Mouse (Mus musculus) forebrain, embryonic 11.5 days (tissue): ENCODE measurements around the gene Myadm. TPM values are rescaled to one million over a fixed set of nuclear protein-coding genes. Genes with fewer than 3 reads are reported as not detected.
"Not testable (repeated sequence)": the region's sequence is repeated elsewhere in the genome, so short reads cannot be mapped to it uniquely, and the experiment has no call there.

Experiments used
- ATAC-seq: fragments of 200-750 bp; cut with Nextera tagmentation; replicated peaks from 2 replicates; pipeline ENCODE4 v1.8.0; 2017; ENCODE audit warnings: moderate TSS enrichment; ENCODE audit not compliant: low FRiP score
- DNase-seq: peaks from one replicate; pipeline ENCODE4 v3.0.0-alpha.2; 2017; ENCODE audit warnings: low spot score
- H3K27ac ChIP-seq: fragments of 300-500 bp; sonication (generic); 2 replicates; pipeline ENCODE4 v1.5.1; 2014; ENCODE audit warnings: low read depth, low read length
- H3K27me3 ChIP-seq: fragments of 300-500 bp; sonication (generic); 2 replicates; pipeline ENCODE4 v1.6.1; 2014; ENCODE audit warnings: mild to moderate bottlenecking, low read length, mixed read lengths; ENCODE audit not compliant: control insufficient read depth, insufficient read depth
- H3K36me3 ChIP-seq: fragments of 300-500 bp; sonication (generic); 2 replicates; pipeline ENCODE4 v1.6.1; 2014; ENCODE audit warnings: mild to moderate bottlenecking, low read length, moderate library complexity, mixed read lengths; ENCODE audit not compliant: control insufficient read depth, insufficient read depth
- H3K4me1 ChIP-seq: fragments of 300-500 bp; sonication (generic); replicated peaks from 2 replicates; pipeline ENCODE4 v1.6.1; 2014; ENCODE audit warnings: low read length, mixed read lengths; ENCODE audit not compliant: control insufficient read depth, insufficient read depth
- H3K4me2 ChIP-seq: fragments of 300-500 bp; sonication (generic); 2 replicates; pipeline ENCODE4 v1.6.1; 2014; ENCODE audit warnings: low read depth, mild to moderate bottlenecking, low read length, moderate library complexity, mixed read lengths; ENCODE audit not compliant: severe bottlenecking
- H3K4me3 ChIP-seq: fragments of 300-500 bp; sonication (generic); 2 replicates; pipeline ENCODE4 v1.5.1; 2014; ENCODE audit warnings: low read depth, low read length
- H3K9ac ChIP-seq: fragments of 300-500 bp; sonication (generic); 2 replicates; pipeline ENCODE4 v1.6.1; 2014; ENCODE audit warnings: low read length
- H3K9me3 ChIP-seq: fragments of 300-500 bp; sonication (generic); 2 replicates; pipeline ENCODE4 v1.6.1; 2016; ENCODE audit warnings: low read length, mixed read lengths; ENCODE audit not compliant: control insufficient read depth
- whole genome bisulfite sequencing: fragments of 180-500 bp; shearing (Covaris S2); extraction: QIAGEN DNeasy Blood & Tissue Kit; methylation state at CpG from one replicate; pipeline ENCODE4 v1.1.7; 2014; 5-methylcytosine and 5-hydroxymethylcytosine counted together
- polyA plus RNA-seq: library from polyadenylated mRNA; unstranded; fragments of >200 nt; fragmentation: Nextera tagmentation; extraction: Ambion mirVana; gene quantifications from 2 replicates; pipeline ENCODE4 v1.2.1, GENCODE M21; 2014

Gene Myadm
- polyA plus RNA-seq, 1 experiment from 2014 or later = 29.1 TPM

DNA sequence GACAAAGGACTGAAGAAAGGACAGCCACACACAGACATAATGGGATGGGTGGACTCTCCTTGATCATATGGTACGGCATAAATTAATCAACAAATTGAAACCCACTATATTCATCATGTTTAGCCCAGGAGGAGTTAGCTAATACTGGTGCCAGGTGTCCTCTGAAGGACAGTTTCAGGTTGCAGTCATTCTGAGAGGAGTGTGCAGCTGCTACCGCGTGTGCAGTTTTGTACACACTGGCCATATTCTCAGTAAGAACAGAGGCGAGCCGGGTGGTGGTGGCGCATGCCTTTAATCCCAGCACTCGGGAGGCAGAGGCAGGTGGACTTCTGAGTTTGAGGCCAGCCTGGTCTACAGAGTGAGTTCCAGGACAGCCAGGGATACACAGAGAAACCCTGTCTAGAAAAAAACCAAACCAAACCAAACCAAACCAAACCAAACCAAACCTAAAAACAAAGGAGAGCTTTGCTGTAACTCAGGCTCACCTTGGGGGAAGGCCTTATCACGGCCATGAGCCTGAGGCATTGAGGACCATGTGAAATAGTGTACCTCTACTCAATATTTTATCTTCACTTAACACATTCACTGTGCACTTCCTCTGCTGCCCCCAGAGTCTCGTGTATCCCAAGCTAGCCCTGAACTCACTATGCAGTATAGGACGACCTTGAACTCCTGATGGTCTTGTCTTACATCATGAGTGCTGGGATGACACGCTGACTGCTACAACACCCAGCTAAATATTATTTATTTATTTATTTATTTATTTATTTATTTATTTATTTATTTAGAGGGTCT, 5.6 kb upstream of the Myadm start:
- Histone ChIP-seq H3K4me3 (no peak overlapping the region), H3K4me1 (no peaks in the 10 kb centered on the region), H3K4me2 (no peak overlapping the region), H3K9me3 (no peaks in the 10 kb centered on the region), H3K27me3 (no peaks in the 10 kb centered on the region), H3K9ac (no peak overlapping the region), H3K36me3 (no peaks in the 10 kb centered on the region), H3K27ac (no peak overlapping the region)
- DNase-seq = no peak
- no peak for ATAC-seq
- WGBS = 90% methylated on average over 11 of the region's 11 CpGs

DNA sequence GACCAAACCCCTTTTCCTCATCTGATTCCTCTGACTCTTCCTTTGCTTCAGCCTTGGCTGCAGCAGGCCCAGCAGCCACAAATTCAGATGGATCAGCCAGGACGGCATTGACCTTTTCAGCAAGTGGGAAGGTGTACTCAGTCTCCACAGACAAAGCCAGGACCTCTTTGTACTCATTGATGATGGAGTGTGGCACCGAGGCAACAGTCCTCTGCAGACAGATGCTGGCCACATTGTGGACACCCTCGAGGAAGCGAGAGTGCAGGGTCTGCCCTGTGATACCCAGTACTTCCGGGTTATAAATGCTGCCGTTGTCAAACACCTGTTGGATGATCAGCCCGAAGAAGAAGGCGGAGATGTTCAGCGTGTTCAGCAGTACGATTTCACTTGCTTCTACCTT, 4.3 kb upstream of the Myadm start:
- no peak overlapping the region for H3K4me3 ChIP-seq
- no peaks in the 10 kb centered on the region for H3K36me3 ChIP-seq
- H3K4me2 ChIP-seq = no peak overlapping the region
- no peaks in the 10 kb centered on the region for H3K9me3 ChIP-seq
- no peak overlapping the region for H3K9ac ChIP-seq
- H3K27ac ChIP-seq = no peak overlapping the region
- H3K27me3 ChIP-seq = no peaks in the 10 kb centered on the region
- DNase-seq = no peak
- ATAC-seq = no peak
- 84% methylated on average over 10 of the region's 10 CpGs for WGBS
- H3K4me1 ChIP-seq = no peaks in the 10 kb centered on the region; the same call in 1 of the 2 replicates

DNA sequence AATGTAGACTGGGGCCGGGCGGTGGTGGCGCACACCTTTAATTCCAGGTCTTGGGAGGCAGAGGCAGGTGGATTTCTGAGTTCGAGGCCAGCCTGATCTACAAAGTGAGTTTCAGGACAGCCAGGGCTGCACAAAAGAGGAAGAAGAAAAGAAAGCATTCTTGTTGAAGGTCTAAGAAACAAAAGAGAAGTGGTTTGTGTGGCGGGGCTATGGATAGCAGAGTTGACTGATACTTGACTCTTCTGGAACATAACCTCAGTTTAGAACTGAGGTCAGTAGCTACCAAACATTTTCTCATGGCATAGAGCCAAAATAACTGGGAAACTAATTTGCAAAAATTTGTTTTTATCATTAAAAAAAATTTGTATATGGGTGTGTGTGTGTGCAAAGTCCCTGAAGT, 2.8 kb upstream of the Myadm start:
- H3K27me3 ChIP-seq = no peaks in the 10 kb centered on the region
- no peak overlapping the region for H3K4me3 ChIP-seq
- no peaks in the 10 kb centered on the region for H3K9me3 ChIP-seq
- ATAC-seq = no peak
- no peak overlapping the region for H3K27ac ChIP-seq
- no peak overlapping the region for H3K9ac ChIP-seq
- no peaks in the 10 kb centered on the region for H3K36me3 ChIP-seq
- no peak overlapping the region for H3K4me2 ChIP-seq
- DNase-seq = no peak
- WGBS = 86% methylated on average over 5 of the region's 5 CpGs
- H3K4me1 ChIP-seq = peaks cover 4% of the 10 kb centered on the region; the same call in 1 of the 2 replicates

- no peak overlapping the region for H3K4me3 ChIP-seq
- no peak overlapping the region for H3K9ac ChIP-seq
- H3K4me1 ChIP-seq = peaks cover 4% of the 10 kb centered on the region; the same call in 1 of the 2 replicates
- no peak overlapping the region for H3K4me2 ChIP-seq
- H3K9me3 ChIP-seq = no peaks in the 10 kb centered on the region
- WGBS = 70% methylated on average over 7 of the region's 7 CpGs
- ATAC-seq (no peak), DNase-seq (no peak)
- H3K27me3 ChIP-seq = no peaks in the 10 kb centered on the region
- H3K36me3 ChIP-seq = no peaks in the 10 kb centered on the region
- H3K27ac ChIP-seq = no peak overlapping the region
Observed at GRCm38 (mm10) chr7:3287186-3287585, 1.7 kb upstream of the Myadm start.

- no peaks in the 10 kb centered on the region for H3K9me3 ChIP-seq
- H3K27ac ChIP-seq = peak overlapping the region; percentile 41; the same call in 1 of the 2 replicates
- H3K36me3 ChIP-seq = no peaks in the 10 kb centered on the region
- no peaks in the 10 kb centered on the region for H3K27me3 ChIP-seq
- 3% methylated on average over 18 of the region's 18 CpGs for WGBS
- H3K9ac ChIP-seq = peak overlapping the region; percentile 41
- DNase-seq = peak; percentile 96
- H3K4me2 ChIP-seq = peak overlapping the region; percentile 67
- H3K4me3 ChIP-seq = peak overlapping the region; percentile 35
- ATAC-seq = peak; percentile 96
- peaks cover 4% of the 10 kb centered on the region; the same call in 1 of the 2 replicates for H3K4me1 ChIP-seq
Observed at GRCm38 (mm10) chr7:3290257-3291033, 1.6 kb downstream of the Myadm start.

DNA sequence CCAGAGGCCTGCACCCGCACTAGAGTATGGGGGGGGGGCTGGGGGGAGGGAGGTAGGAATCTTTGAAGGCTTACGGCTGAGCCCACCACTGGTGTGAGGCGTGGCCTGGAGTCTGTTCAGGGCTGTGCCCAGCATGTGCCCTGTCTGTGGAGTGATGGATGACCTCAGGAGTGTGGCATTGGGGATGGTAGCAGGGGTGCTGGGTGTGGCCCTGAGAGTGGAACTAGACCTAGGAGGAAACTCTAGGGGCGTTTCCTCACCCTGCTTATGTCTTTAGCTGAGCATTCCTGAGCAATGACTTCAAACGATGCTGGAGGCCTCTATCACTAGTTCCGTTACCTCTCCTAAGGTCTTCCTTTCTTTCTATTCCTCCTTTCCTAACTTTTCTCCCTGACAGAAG, 2.3 kb downstream of the Myadm start:
- Histone ChIP-seq H3K27me3 (no peaks in the 10 kb centered on the region), H3K4me2 (peak overlapping the region; percentile 67), H3K9me3 (no peaks in the 10 kb centered on the region), H3K4me1 (peaks cover 4% of the 10 kb centered on the region; the same call in 1 of the 2 replicates), H3K9ac (peak overlapping the region; percentile 41; the same call in 1 of the 2 replicates), H3K4me3 (peak overlapping the region; percentile 35; the same call in 1 of the 2 replicates), H3K27ac (no peak overlapping the region), H3K36me3 (no peaks in the 10 kb centered on the region)
- peak; percentile 57 for DNase-seq
- 61% methylated on average over 6 of the region's 6 CpGs for WGBS
- peak; percentile 22; the same call in 1 of the 2 replicates for ATAC-seq

DNA sequence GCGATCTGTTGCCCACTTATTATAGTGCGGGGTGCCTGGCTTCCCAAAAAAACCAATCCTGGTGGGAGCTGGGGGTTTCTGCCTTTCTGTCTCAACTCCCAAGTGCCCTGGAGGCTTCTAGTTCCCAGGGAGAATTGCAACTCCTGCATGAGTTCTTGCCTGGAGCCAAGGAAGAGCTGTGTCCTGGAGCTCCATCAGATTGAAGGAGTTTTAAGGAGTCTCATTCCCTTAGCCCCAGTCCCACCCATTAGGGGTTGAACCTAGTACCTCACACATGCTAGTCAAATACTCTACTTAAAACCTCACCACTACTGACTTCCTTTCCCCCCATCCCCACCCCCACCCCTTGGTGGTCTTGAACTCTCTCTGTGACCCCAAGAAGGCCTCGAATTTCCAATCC, 2.9 kb downstream of the Myadm start:
- WGBS = 79% methylated on average over 3 of the region's 3 CpGs
- Histone ChIP-seq H3K9ac (no peak overlapping the region), H3K4me2 (no peak overlapping the region), H3K4me3 (no peak overlapping the region), H3K27me3 (no peaks in the 10 kb centered on the region), H3K27ac (no peak overlapping the region), H3K9me3 (no peaks in the 10 kb centered on the region), H3K4me1 (peaks cover 4% of the 10 kb centered on the region; the same call in 1 of the 2 replicates), H3K36me3 (no peaks in the 10 kb centered on the region)
- ATAC-seq (no peak), DNase-seq (no peak)

DNA sequence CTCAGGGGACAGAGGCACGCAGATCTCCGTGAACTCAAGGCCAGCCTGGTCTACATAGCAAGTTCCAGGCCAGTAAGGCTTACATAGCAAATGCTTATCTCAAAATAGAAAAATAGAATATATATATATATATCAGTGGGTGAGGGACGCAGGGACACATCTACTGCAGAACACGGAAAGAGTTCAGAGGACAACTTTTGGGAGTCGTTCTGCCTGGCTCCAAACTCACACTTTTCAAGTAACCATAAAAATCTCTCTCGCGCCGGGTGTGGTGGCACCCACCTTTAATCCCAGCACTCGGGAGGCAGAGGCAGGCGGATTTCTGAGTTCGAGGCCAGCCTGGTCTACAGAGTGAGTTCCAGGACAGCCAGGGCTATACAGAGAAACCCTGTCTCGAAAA, 3.4 kb downstream of the Myadm start:
- ATAC-seq, DNase-seq, H3K4me3 ChIP-seq, H3K27ac ChIP-seq, H3K27me3 ChIP-seq, H3K4me1 ChIP-seq, H3K36me3 ChIP-seq, H3K9ac ChIP-seq, H3K4me2 ChIP-seq, H3K9me3 ChIP-seq: not testable (repeated sequence)
- WGBS = 87% methylated on average over 10 of the region's 12 CpGs
